Mouse (Mus musculus) adrenal gland, adult 8-10 months (tissue): ENCODE results near the gene Calr3. TPM values are rescaled to one million over a fixed set of nuclear protein-coding genes. Genes with fewer than 3 reads are reported as not detected.
A peak's percentile ranks its signal among the peaks of the same experiment; 100 is the strongest.

Source experiments
- DNase-seq: peaks from one replicate; pipeline ENCODE4 v3.0.0; 2022
- microRNA-seq, 2 experiments: library from miRNA; unstranded; fragments of <30 nt; microRNA quantifications; one replicate each; pipeline ENCODE4 v1.2.0; 2022
- total RNA-seq, 4 experiments: library from RNA; stranded (reverse); gene quantifications; 2 replicates each; pipeline ENCODE4 v1.2.4; 2022

The Calr3 gene
- total RNA-seq, 4 experiments from 2014 or later = 3.0 to 3.8 (median 3.6) TPM

GRCm38 (mm10) chr8:72434952-72435351 lies 8.7 kb downstream of the Calr3 start:
- DNase-seq = peak; percentile 87

DNA sequence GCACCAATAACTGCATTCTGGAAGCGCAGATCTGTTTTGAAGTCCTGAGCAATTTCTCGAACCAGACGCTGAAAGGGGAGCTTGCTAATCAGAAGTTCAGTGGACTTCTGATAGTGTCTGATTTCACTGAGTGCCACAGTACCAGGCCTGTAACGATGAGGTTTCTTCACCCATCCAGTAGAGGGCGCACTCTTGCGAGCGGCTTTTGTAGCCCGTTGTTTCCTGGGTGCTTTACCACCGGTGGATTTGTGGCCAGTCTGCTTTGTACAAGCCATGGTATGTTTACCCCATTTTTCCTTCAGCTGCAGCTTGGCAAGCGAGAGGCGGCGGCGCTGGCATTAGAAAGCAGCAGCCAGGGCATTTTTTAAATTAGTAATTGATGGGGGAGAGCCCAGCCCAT lies 14.0 kb downstream of the Calr3 start:
- DNase-seq = no peak

DNA sequence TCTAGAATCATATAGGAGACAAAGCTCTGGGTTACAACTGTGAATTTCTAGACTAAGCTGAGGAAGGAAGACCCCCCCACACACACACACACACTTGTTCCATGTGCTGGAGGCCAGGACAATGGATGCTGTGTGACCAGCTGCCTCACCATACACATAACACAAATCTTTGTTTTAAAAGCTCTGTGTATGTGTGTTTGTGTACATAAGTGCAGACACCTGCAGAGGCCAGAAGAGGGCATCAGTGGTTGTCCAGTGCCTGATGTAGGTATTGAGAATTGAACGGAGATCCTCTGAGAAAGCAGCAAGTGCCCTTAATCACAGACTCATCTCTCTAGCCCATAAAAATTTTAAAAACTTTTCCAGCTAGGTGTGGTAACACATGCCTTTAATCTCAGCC lies 20.7 kb downstream of the Calr3 start:
- no peak for DNase-seq

GRCm38 (mm10) chr8:72421362-72422335 lies 22.0 kb downstream of the Calr3 start, which contains the start of gene Eps15l1:
Eps15l1 (minus strand) TSS chr8:72421460.
- DNase-seq = peak; percentile 99

- DNase-seq = no peak
Measured at GRCm38 (mm10) chr8:72420571-72421361, 22.9 kb downstream of the Calr3 start.

DNA sequence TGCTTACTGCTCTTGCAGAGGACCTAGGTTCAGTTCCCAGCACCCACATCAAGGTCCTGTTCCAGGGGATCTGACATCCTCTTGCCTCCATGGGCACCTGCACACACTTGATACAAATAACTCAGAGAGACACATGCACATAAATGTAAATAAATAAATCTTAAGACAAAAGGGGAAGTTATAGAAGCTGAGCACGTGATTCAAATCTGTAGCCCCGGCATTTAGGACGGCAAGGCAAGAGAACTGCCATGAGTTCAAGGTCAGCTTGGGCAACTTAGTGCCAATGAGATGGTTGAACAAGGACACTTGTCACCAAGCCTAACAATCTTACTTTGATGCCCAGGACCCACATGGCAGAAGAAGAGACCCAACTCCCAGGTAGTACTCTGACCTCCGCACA lies 25.6 kb downstream of the Calr3 start:
- no peak for DNase-seq

DNA sequence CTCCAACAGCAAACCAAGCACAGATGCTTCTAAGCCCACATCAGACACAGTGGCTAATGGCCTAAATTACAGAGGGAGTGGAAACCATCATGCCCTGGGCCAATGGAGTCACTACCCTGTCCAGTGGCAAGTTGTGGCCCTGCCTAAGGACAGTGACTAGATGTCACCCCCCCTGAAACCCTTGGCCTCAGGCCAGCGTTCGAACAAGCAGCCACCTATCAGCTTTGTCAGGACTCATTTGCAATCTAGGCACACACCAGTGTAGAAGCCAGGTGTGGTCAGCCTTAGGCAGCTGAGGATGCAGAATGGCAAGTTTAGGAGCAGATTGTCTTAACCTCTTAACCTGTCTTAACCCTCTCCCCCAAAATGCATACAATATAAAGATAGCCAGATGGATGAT lies 28.4 kb downstream of the Calr3 start:
- no peak for DNase-seq

DNA sequence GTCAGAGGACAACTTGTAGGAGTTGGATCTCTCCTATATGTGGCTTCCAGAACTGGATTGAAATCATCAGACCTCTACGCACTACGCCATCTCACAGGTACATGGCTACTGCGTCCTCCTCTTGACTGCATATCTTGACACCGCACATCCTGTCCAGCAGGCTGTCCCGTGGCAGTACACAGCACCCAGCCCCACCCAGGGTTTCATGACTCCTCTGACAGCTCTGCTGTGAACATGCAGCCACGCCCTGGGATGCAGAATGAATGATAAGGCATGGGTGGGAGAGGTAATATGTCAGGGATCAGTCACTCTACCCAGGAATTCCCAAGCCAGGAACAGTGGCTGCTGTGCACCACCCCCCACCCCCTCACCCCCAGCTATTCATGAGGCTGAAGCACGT lies 29.8 kb downstream of the Calr3 start:
- no peak for DNase-seq

- no peak for DNase-seq
Measured at GRCm38 (mm10) chr8:72409443-72409842, 34.2 kb downstream of the Calr3 start.

DNA sequence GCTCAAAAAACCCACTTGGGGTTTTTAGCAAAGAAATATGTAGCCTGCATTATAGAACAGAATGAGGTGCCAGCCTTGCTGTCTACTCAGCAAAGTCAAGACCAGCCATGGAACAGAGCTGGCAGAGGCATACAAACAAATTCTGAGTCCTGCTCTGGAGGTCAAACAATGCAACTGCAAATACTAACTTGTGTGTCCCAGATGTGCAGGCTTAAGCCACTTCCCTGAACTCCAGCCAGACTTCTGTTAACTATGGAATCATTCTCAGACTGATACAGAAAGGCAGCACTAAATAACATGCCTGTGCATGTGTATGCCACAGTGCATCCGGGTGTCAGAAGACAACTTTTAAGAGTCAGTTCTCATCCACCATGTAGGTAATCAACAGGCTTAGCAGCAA lies 35.8 kb downstream of the Calr3 start:
- DNase-seq = no peak

- DNase-seq = no peak
Measured at GRCm38 (mm10) chr8:72402981-72403380, 40.7 kb downstream of the Calr3 start.

DNA sequence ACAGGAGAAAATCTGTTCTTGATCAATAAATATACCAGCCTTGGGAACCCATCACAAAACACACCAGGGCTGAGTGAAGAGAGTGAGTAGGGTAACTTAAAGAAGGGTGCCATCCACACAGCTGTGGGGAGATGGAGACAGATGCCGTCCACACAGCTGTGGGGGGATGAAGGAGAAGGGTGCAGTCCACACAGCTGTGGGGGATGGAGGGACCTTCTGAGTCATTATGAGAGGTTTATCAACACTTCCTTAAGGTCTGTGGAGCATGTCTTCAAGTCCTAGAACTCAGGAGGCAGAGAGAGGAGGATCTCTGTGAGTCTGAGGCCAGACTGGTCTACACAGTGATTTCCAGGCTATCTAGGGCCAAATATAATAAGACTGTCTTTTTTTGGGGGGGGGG lies 42.3 kb downstream of the Calr3 start:
- DNase-seq = no peak

GRCm38 (mm10) chr8:72385737-72386136 lies 57.9 kb downstream of the Calr3 start:
- DNase-seq = no peak

DNA sequence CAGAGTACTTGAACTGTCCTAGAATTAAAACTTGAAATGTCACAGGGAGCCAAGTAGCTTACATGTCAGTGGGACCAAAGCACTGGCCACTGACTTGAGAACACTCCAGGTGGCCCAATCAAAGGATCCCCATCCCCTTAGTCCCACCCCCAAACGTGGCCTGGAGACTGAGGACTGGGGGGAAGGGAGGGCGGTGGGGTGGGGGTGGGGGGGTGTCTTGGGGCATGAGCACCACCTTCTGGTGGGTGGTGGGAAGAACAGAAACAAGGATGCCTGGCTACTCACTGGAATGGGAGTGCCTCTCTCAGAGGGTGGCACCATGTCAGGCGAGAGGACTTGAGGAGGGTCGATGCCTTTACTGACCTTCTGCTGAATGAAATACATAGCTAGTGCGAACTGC lies 61.3 kb downstream of the Calr3 start:
- DNase-seq = no peak

DNA sequence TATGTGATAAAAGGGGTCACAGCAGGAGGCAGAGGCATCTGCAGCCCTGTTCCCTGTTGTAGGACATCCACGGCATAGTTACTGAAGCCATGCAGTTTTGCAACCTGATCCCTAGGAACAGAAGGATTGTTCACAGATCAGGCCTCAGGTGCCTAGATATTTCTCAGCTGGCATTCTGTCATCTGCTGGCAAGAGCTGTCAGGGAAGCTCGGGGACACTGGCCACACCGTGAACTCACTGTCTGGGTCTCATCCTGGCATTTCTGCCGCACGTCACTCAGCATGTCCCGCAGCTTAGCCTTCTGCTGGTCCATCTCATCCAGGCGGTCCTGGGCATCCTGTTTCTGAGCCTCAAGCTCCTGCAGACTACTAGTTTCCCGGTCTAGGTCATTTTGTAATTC lies 63.0 kb downstream of the Calr3 start:
- DNase-seq = no peak

GRCm38 (mm10) chr8:72376900-72377299 lies 66.8 kb downstream of the Calr3 start:
- no peak for DNase-seq

- DNase-seq = no peak
Measured at GRCm38 (mm10) chr8:72376309-72376708, 67.4 kb downstream of the Calr3 start.

GRCm38 (mm10) chr8:72375161-72375560 lies 68.5 kb downstream of the Calr3 start:
- DNase-seq = no peak

Small RNA genes within 50 kb of the gene (microRNA-seq; reads per million reads assigned to microRNA genes)
- gene Mir7068 = 0.35 to 2.0 reads per million in 2 experiments

Other genes with a start within 250 kb of the Calr3 start
- under 1 TPM in 1 of 4 experiments, not detected in 3; 0.20 TPM for gene Cib3, start 231.0 kb downstream of the Calr3 start, total RNA-seq
- gene Gm11034, start 230.2 kb downstream of the Calr3 start, total RNA-seq = not detected
- gene Fam32a, start 224.1 kb downstream of the Calr3 start, total RNA-seq = 10 to 100 TPM; 57.8 to 69.3 (median 65.2) TPM
- 10 to 100 TPM; 51.1 to 67.6 (median 57.4) TPM for gene Ap1m1, start 203.9 kb downstream of the Calr3 start, total RNA-seq
- 1 to 10 TPM; 4.5 to 9.5 (median 7.9) TPM for gene Gm10282, start 138.6 kb downstream of the Calr3 start, total RNA-seq
- gene Klf2, start 124.8 kb downstream of the Calr3 start, total RNA-seq = 10 to 100 TPM; 30.7 to 44.2 (median 36.5) TPM
- 10 to 100 TPM; 43.8 to 80.2 (median 57.1) TPM for gene Eps15l1, start 22.4 kb downstream of the Calr3 start, total RNA-seq
- gene 1700030K09Rik, start within 50 bp of the Calr3 start, total RNA-seq = 10 to 100 TPM in 2 of 4 experiments, 1 to 10 TPM in 2; 7.5 to 10.9 (median 9.4) TPM
- 10 to 100 TPM; 54.8 to 84.1 (median 67.7) TPM for gene Cherp, start 31.4 kb upstream of the Calr3 start, total RNA-seq
- 10 to 100 TPM; 31.1 to 40.8 (median 35.2) TPM for gene Slc35e1, start 48.7 kb upstream of the Calr3 start, total RNA-seq
- 1 to 10 TPM; 8.4 to 9.7 (median 9.2) TPM for gene Med26, start 104.4 kb upstream of the Calr3 start, total RNA-seq
- 100 to 1,000 TPM; 129 to 150 (median 136) TPM for gene Smim7, start 127.2 kb upstream of the Calr3 start, total RNA-seq
- 10 to 100 TPM in 2 of 4 experiments, 1 to 10 TPM in 2; 8.6 to 12.5 (median 9.9) TPM for gene Tmem38a, start 128.2 kb upstream of the Calr3 start, total RNA-seq
- gene Nwd1, start 202.8 kb upstream of the Calr3 start, total RNA-seq = under 1 TPM; 0.24 to 0.73 (median 0.46) TPM